ENCODE assay signal across 27 mouse cellular contexts in genomic region chr4:43384541-43384940, GRCm38 (mm10). TPM values are rescaled to one million over a fixed set of nuclear protein-coding genes. Genes with fewer than 3 reads are reported as not detected.
DNase-seq lines count a peak whose midpoint lies in the region; TF ChIP-seq lines count a peak whose summit lies in the region.
"Had no signal": no experiment of that assay in that cellular context is flagged by ENCODE, and none has a peak within 500 bp of the region (broad histone marks: within the 10 kb centered on the region; RNA-seq: fewer than 3 reads in every experiment).

No protein-coding gene starts in this region.

- peak; percentile 91 for DNase-seq in heart, adult 11 months
- DNase-seq in heart, adult 18-20 months = no peak
- no peak for DNase-seq in left cerebral cortex, adult 2 months (ENCODE audit: extremely low spot score in 1 of 2, low spot score in 2 of 2)
- no peak for DNase-seq in left cerebral cortex, postnatal 4 days
- DNase-seq in layer of hippocampus, adult 8-10 months (ENCODE audit: low spot score in 2 of 2) = no peak
- DNase-seq: adrenal gland, postnatal 36 days; cerebellum, adult 11 months; cerebellum, postnatal 10 days; gastrocnemius, postnatal 25 days; heart, postnatal 14 days; kidney, postnatal 10 days; lung, adult 2 months had no signal

- TF ChIP-seq CTCF in left cerebral cortex, adult 2 months (IDR thresholded peaks at IDR 0.05) = no peak
- TF ChIP-seq CTCF in bone marrow macrophage, adult 2 months (IDR thresholded peaks at IDR 0.05; ENCODE audit: low read depth, low read length) = no peak

- intact Hi-C loops in left cerebral cortex, adult 2 months (cut with DNase I) = no loop called here
- intact Hi-C loops in left cerebral cortex, postnatal 4 days (cut with DNase I) = no loop called here

- H3K4me3 ChIP-seq in left cerebral cortex, adult 2 months = no peak overlapping the region
- peak overlapping the region; percentile 95 for H3K4me3 ChIP-seq in bone marrow macrophage, adult 2 months (ENCODE audit: insufficient read depth, low read length)
- peak overlapping the region; percentile 52 for H3K4me3 ChIP-seq in myocyte
- H3K4me3 ChIP-seq: embryonic facial prominence, embryonic 13.5 days; erythroblast, embryonic 14.5 days; forebrain, embryonic 12.5 days; hindbrain, embryonic 10.5 days; hindbrain, embryonic 15.5 days; midbrain, embryonic 13.5 days; stomach, embryonic 15.5 days had no signal

- peak overlapping the region; percentile 29; the same call in 1 of the 2 replicates for H3K27ac ChIP-seq in left cerebral cortex, adult 2 months
- peak overlapping the region; percentile 91 for H3K27ac ChIP-seq in bone marrow macrophage, adult 2 months (ENCODE audit: insufficient read depth, low read depth, low read length)
- H3K27ac ChIP-seq: embryonic facial prominence, embryonic 13.5 days; forebrain, embryonic 12.5 days; hindbrain, embryonic 10.5 days; hindbrain, embryonic 15.5 days; liver, embryonic 14.5 days; midbrain, embryonic 13.5 days; stomach, embryonic 15.5 days had no signal

- peak overlapping the region; percentile 93 for H3K4me2 ChIP-seq in myocyte (ENCODE audit: low read depth)
- H3K4me2 ChIP-seq: embryonic facial prominence, embryonic 13.5 days; forebrain, embryonic 12.5 days; hindbrain, embryonic 15.5 days; stomach, embryonic 15.5 days had no signal

- no peaks in the 10 kb centered on the region for H3K36me3 ChIP-seq in myocyte (ENCODE audit: control insufficient read depth, insufficient read depth)
- H3K36me3 ChIP-seq: forebrain, embryonic 12.5 days; hindbrain, embryonic 10.5 days; hindbrain, embryonic 15.5 days; midbrain, embryonic 13.5 days; stomach, embryonic 15.5 days had no signal

- H3K79me2 ChIP-seq in myocyte (ENCODE audit: control insufficient read depth, insufficient read depth) = peaks cover 23% of the 10 kb centered on the region

- H3K4me1 ChIP-seq in bone marrow macrophage, adult 2 months (ENCODE audit: control insufficient read depth, insufficient read depth, low read length) = peaks cover 12% of the 10 kb centered on the region

- H3ac ChIP-seq in myocyte (ENCODE audit: control insufficient read depth, insufficient read length) = no peak overlapping the region

- TF ChIP-seq POLR2A in bone marrow macrophage, adult 2 months (IDR thresholded peaks at IDR 0.05; ENCODE audit: borderline replicate concordance, low read depth, low read length) = no peak
- TF ChIP-seq POLR2A in myocyte (IDR thresholded peaks at IDR 0.05; ENCODE audit: insufficient read length, low read depth) = no peak

- H3K27me3 ChIP-seq in myocyte (ENCODE audit: control insufficient read depth, insufficient read depth, insufficient read length) = no peaks in the 10 kb centered on the region
- H3K27me3 ChIP-seq: hindbrain, embryonic 15.5 days; stomach, embryonic 15.5 days had no signal

TF ChIP-seq in myocyte, 11 proteins besides CTCF, POLR2A, EP300 and RAD21:
- no peak for TF ChIP-seq TCF12 (IDR thresholded peaks at IDR 0.05; ENCODE audit: insufficient read depth, poor library complexity, severe bottlenecking)
- no peak for TF ChIP-seq REST (IDR thresholded peaks at IDR 0.05; ENCODE audit: insufficient read depth, insufficient read length)
- no peak for TF ChIP-seq SRF (IDR thresholded peaks at IDR 0.05; ENCODE audit: control insufficient read depth, insufficient read length, low read depth)
- no peak for TF ChIP-seq MYOD1 (IDR thresholded peaks at IDR 0.05; ENCODE audit: control insufficient read depth in 1 of 3, insufficient read length in 2 of 3, low read depth in 2 of 3)
- TF ChIP-seq POLR2AphosphoS2 (IDR thresholded peaks at IDR 0.05; ENCODE audit: insufficient read length, low read depth) = no peak
- no peak for TF ChIP-seq E2F4 (IDR thresholded peaks at IDR 0.05; ENCODE audit: insufficient read depth)
- no peak for TF ChIP-seq USF1 (IDR thresholded peaks at IDR 0.05; ENCODE audit: low read depth)
- TF ChIP-seq CEBPB (IDR thresholded peaks at IDR 0.05; ENCODE audit: insufficient read depth, poor library complexity, severe bottlenecking) = no peak
- TF ChIP-seq MYOG (IDR thresholded peaks at IDR 0.05; ENCODE audit: control insufficient read depth in 1 of 3, insufficient read depth in 1 of 3, insufficient read length in 2 of 3, low read depth in 2 of 3) = no peak
- no peak for TF ChIP-seq MAX (IDR thresholded peaks at IDR 0.05; ENCODE audit: low read depth)
- no peak for TF ChIP-seq TCF3 (IDR thresholded peaks at IDR 0.05; ENCODE audit: insufficient read length, low read depth)

RNA-seq across cellular contexts. Expression of gene Rusc2, which starts 2.8 kb away (rescaled TPM):
- 10 to 100 TPM; 50.5 to 53.9 TPM for total RNA-seq in heart, adult 18-20 months (2021)
- total RNA-seq in left cerebral cortex, adult 2 months (2021) = 100 to 1,000 TPM; 137 to 144 TPM
- 100 to 1,000 TPM; 185 to 188 TPM for total RNA-seq in left cerebral cortex, postnatal 4 days (2021)
- 40.0 and 44.3 TPM in 2 replicates for polyA plus RNA-seq in bone marrow macrophage, adult 2 months (2012; ENCODE audit: insufficient read depth, insufficient read length, missing spikeins)
- polyA plus RNA-seq in myocyte (2012; fragmentation: generic; extraction: Trizol) = 28.2 TPM
- total RNA-seq in layer of hippocampus, adult 8-10 months (2022) = 100 to 1,000 TPM; 117 to 120 (median 117) TPM
- polyA plus RNA-seq: inflammation-experienced regulatory T-cells, adult 6 months had no signal

RNA-seq across cellular contexts. Expression of gene Fam166b, which starts 44.4 kb away (rescaled TPM):
- total RNA-seq in heart, adult 18-20 months (2021) = under 1 TPM in 1 of 2 experiments, not detected in 1; 0.26 TPM
- 1 to 10 TPM in 1 of 2 experiments, under 1 TPM in 1; 0.68 to 1.3 TPM for total RNA-seq in left cerebral cortex, adult 2 months (2021)
- total RNA-seq in left cerebral cortex, postnatal 4 days (2021) = 1 to 10 TPM; 1.0 to 1.3 TPM
- not detected in 2 replicates for polyA plus RNA-seq in bone marrow macrophage, adult 2 months (2012; ENCODE audit: insufficient read depth, insufficient read length, missing spikeins)
- polyA plus RNA-seq in myocyte (2012; fragmentation: generic; extraction: Trizol) = 0.04 TPM
- total RNA-seq in layer of hippocampus, adult 8-10 months (2022) = 1 to 10 TPM in 2 of 4 experiments, under 1 TPM in 2; 0.31 to 3.7 (median 1.3) TPM
- total RNA-seq: common myeloid progenitor, adult 5-6 weeks; gastrocnemius, postnatal 25 days; heart, adult 8-10 months; megakaryocyte-erythroid progenitor cell, adult 5-6 weeks had no signal
- polyA plus RNA-seq: heart, embryonic 14.5 days; inflammation-experienced regulatory T-cells, adult 6 months; liver, embryonic 14.5 days had no signal

RNA-seq across cellular contexts. Expression of gene Tesk1, which starts 57.2 kb away (rescaled TPM):
- 10 to 100 TPM; 30.8 to 32.7 TPM for total RNA-seq in heart, adult 18-20 months (2021)
- total RNA-seq in left cerebral cortex, adult 2 months (2021) = 100 to 1,000 TPM; 102 to 103 TPM
- 100 to 1,000 TPM; 106 to 108 TPM for total RNA-seq in left cerebral cortex, postnatal 4 days (2021)
- polyA plus RNA-seq in bone marrow macrophage, adult 2 months (2012; ENCODE audit: insufficient read depth, insufficient read length, missing spikeins) = 47.2 and 51.5 TPM in 2 replicates
- 40.4 TPM for polyA plus RNA-seq in myocyte (2012; fragmentation: generic; extraction: Trizol)
- total RNA-seq in layer of hippocampus, adult 8-10 months (2022) = 10 to 100 TPM; 76.6 to 82.7 (median 81.8) TPM
